Mouse (Mus musculus): ENCODE measurements around the gene Barx1. TPM values are rescaled to one million over a fixed set of nuclear protein-coding genes. Genes with fewer than 3 reads are reported as not detected.

Gene Barx1
- polyA plus RNA-seq, 1 experiment from 2014 or later = not detected

DNA sequence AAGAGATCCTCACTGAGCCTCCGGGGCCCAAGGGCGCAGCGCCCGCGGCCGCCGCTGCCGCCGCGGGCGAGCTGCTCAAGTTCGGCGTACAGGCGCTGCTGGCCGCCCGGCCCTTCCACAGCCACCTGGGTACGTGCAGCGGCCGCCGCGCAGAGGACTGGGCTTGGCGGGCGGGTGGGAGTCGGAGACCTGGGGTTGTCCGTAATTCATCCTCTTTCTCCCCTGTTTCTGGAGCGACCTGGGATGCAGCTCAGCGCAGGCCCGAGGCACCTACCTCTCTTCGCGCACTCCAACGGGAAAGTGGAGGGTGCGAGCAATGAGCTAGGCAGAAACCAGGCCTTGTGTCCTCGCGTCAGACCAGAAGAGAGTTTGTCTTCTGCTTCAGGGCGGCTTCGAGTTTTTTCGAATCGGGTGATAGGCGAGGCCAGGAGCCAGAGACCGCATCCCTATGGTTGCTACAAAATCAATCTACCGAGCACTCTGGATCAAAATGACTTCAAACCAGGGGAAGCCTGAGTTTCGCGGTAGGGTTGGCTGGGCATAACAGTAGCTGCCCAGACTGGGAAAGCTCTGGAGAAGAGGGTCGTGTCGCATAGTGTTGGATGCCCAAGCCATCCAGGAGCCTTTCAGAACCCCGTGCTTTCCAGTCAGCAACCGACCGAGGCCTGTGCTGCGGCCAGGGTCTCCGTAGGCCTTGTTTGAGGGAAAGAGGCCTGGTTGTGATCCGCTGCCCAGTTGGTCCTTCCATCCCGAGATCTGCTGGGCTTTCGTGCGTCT, 601 bp downstream of the Barx1 start:
- ATAC-seq (replicated peaks) = no peak
- peaks cover 33% of the 10 kb centered on the region for H3K4me1 ChIP-seq
- H3K27me3 ChIP-seq (replicated peaks) = peaks cover 84% of the 10 kb centered on the region
- no peaks in the 10 kb centered on the region for H3K9me3 ChIP-seq
- peak overlapping the region; percentile 32 for H3K4me3 ChIP-seq
- peak overlapping the region; percentile 55 for H3K4me2 ChIP-seq
- H3K36me3 ChIP-seq (replicated peaks) = no peaks in the 10 kb centered on the region
- WGBS = 2% methylated on average over 45 of the region's 54 CpGs
- no peak overlapping the region for H3K27ac ChIP-seq
- H3K9ac ChIP-seq = no peak overlapping the region

DNA sequence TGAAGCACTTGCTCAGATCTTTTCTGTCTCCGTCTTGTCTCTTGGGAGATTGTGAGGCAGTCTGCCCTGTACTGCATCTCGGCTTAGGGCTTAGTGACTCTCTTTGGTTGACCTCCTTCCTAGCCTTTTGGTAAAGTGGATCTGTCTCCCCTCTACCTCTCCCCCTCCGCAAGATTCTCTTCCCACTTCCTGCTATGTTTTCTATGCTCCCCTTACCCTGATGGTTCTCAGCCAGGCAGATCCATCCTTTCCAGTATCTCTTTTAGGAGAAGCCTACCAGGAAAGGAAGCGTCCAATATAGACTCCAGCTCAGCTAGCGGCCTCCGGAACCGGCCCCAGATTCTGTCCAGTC, 1.2 kb downstream of the Barx1 start:
- ATAC-seq (replicated peaks) = no peak
- H3K36me3 ChIP-seq (replicated peaks) = no peaks in the 10 kb centered on the region
- no peak overlapping the region for H3K4me3 ChIP-seq
- peaks cover 39% of the 10 kb centered on the region for H3K4me1 ChIP-seq
- H3K9ac ChIP-seq = no peak overlapping the region
- 9% methylated on average over 7 of the region's 7 CpGs for WGBS
- no peak overlapping the region for H3K27ac ChIP-seq
- peaks cover 85% of the 10 kb centered on the region for H3K27me3 ChIP-seq (replicated peaks)
- H3K4me2 ChIP-seq = no peak overlapping the region
- no peaks in the 10 kb centered on the region for H3K9me3 ChIP-seq

DNA sequence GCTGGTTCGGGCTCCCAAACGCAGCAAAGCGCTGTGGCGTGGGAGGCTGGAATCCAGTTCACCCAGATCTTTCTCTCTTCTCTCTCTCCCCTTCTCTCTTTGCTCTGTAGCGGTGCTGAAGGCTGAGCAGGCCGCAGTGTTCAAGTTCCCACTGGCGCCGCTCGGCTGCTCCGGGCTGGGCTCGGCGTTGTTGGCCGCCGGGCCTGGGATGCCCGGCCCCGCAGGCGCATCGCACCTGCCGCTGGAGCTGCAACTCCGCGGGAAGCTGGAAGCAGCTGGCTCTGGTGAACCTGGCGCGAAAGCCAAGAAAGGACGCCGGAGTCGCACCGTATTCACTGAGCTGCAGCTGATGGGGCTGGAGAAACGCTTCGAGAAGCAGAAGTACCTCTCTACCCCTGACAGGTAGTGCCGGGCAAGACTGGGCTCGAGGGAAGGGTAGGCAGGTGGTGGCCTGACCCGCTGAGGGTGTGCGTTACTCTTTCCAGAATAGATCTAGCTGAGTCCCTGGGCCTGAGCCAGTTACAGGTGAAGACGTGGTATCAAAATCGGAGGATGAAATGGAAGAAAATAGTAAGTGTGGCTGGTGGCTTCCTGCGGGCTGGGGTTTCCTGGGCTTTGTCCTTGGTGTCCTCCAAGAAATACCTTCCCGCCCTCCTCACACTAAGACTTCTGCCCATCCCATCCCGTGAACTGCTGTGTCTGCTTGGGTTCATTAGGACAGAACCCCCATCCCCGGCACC, 2.3 kb downstream of the Barx1 start:
- H3K4me1 ChIP-seq = peaks cover 38% of the 10 kb centered on the region
- H3K36me3 ChIP-seq (replicated peaks) = no peaks in the 10 kb centered on the region
- no peak for ATAC-seq (replicated peaks)
- peaks cover 91% of the 10 kb centered on the region for H3K27me3 ChIP-seq (replicated peaks)
- H3K9ac ChIP-seq = no peak overlapping the region
- no peaks in the 10 kb centered on the region for H3K9me3 ChIP-seq
- 0 out of 2 replicates have a peak overlapping the region, but pooled peaks have one; percentile 5 for H3K4me3 ChIP-seq
- no peak overlapping the region for H3K4me2 ChIP-seq
- WGBS = under 1% methylated on average over 39 of the region's 39 CpGs
- H3K27ac ChIP-seq = no peak overlapping the region

DNA sequence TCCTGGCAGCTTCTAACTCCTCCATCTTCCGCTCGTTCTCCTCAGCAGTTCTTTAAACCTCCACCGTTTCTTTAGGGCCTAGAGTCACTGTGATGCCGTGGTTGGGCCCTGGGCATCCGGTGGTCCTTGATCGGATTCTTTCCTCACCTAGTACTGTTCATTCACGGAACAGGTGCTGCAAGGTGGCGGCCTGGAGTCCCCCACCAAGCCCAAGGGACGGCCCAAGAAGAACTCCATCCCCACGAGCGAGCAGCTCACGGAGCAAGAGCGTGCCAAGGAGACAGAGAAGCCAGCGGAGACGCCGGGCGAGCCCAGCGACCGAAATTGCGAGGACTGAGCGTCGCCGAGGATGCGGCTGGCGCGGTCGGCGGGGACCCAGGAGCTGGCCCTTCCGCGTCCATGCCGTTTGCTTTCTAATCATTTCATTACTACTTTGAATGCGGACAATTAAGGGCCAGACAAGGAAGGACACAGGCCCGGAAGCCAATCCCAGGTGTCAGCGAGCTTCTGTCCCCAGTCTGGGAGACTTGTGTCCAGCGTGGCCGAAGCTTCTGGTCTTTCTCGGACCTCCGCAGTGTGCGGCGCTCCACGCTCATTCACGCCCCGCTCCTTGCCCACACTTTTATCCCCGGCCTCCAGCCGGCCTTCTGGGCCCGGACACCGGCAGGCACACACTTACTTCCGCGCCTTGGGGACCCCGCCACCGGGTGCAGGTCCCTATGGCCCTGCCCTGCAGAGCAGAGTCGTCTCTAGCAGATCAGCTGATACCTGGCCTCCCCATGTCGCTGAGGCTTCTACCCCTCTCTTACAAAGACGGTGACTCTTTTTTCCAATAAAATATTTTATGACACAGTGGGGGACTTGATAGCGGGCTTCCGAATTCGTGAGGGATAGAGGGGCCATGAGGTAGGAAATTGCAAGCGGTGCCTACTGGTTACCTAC, 3.1 kb downstream of the Barx1 start:
- no peak overlapping the region for H3K4me3 ChIP-seq
- peaks cover 91% of the 10 kb centered on the region for H3K27me3 ChIP-seq (replicated peaks)
- H3K4me1 ChIP-seq = peaks cover 36% of the 10 kb centered on the region
- H3K9me3 ChIP-seq = no peaks in the 10 kb centered on the region
- 1% methylated on average over 58 of the region's 58 CpGs for WGBS
- H3K4me2 ChIP-seq = no peak overlapping the region
- no peak overlapping the region for H3K27ac ChIP-seq
- H3K36me3 ChIP-seq (replicated peaks) = no peaks in the 10 kb centered on the region
- H3K9ac ChIP-seq = no peak overlapping the region
- ATAC-seq (replicated peaks) = no peak

GRCm38 (mm10) chr13:48667461-48667860, 4.7 kb downstream of the Barx1 start:
- 3% methylated on average over 4 of the region's 4 CpGs for WGBS
- H3K4me3 ChIP-seq = no peak overlapping the region
- no peak overlapping the region for H3K9ac ChIP-seq
- no peaks in the 10 kb centered on the region for H3K9me3 ChIP-seq
- H3K36me3 ChIP-seq (replicated peaks) = no peaks in the 10 kb centered on the region
- H3K4me2 ChIP-seq = no peak overlapping the region
- peaks cover 38% of the 10 kb centered on the region for H3K4me1 ChIP-seq
- no peak for ATAC-seq (replicated peaks)
- no peak overlapping the region for H3K27ac ChIP-seq
- H3K27me3 ChIP-seq (replicated peaks) = peaks cover 87% of the 10 kb centered on the region

GRCm38 (mm10) chr13:48668091-48668975, 5.5 kb downstream of the Barx1 start:
- ATAC-seq (replicated peaks) = no peak
- WGBS = under 1% methylated on average over 33 of the region's 33 CpGs
- H3K36me3 ChIP-seq (replicated peaks) = no peaks in the 10 kb centered on the region
- H3K4me3 ChIP-seq = peak overlapping the region; percentile 12; the same call in 1 of the 2 replicates
- H3K4me1 ChIP-seq = peaks cover 32% of the 10 kb centered on the region
- H3K9me3 ChIP-seq = no peaks in the 10 kb centered on the region
- H3K27ac ChIP-seq = no peak overlapping the region
- H3K4me2 ChIP-seq = peak overlapping the region; percentile 40
- H3K9ac ChIP-seq = no peak overlapping the region
- H3K27me3 ChIP-seq (replicated peaks) = peaks cover 88% of the 10 kb centered on the region

- H3K4me1 ChIP-seq = peaks cover 28% of the 10 kb centered on the region
- H3K27me3 ChIP-seq (replicated peaks) = peaks cover 88% of the 10 kb centered on the region
- H3K36me3 ChIP-seq (replicated peaks) = no peaks in the 10 kb centered on the region
- no peaks in the 10 kb centered on the region for H3K9me3 ChIP-seq
- WGBS = under 1% methylated on average over 34 of the region's 34 CpGs
- no peak overlapping the region for H3K9ac ChIP-seq
- ATAC-seq (replicated peaks) = no peak
- H3K4me3 ChIP-seq = peak overlapping the region; percentile 12; the same call in 1 of the 2 replicates
- H3K4me2 ChIP-seq = peak overlapping the region; percentile 40
- no peak overlapping the region for H3K27ac ChIP-seq
Observed at GRCm38 (mm10) chr13:48668976-48669534, 6.3 kb downstream of the Barx1 start.

DNA sequence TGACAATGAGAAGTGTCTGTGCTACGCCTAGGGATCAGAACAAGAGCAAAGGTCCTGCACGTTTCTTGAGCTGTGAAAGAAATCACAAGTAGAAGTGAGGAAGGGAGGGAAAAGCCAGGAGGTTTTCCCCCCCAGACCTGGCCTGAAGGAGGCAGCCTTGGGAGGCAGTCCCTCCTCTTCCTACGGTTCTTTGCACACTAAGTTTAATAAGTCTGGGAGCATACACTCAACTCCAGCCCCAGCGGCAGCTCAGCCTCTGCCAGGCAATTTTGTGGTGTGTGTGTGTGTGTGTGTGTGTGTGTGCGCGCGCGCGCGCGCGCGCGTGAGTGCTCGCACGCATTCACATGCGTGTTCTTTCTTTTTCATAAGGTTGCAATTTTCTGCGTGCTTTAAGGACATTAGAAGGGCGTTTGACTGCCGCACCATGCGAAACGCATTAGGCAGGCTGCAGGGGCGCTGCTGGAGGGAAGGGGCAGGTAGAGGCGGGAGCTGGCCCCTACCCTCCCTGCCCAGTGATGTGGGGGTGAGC, 9.6 kb downstream of the Barx1 start:
- H3K4me3 ChIP-seq = peak overlapping the region; percentile 8; the same call in 1 of the 2 replicates
- ATAC-seq (replicated peaks) = no peak
- peaks cover 67% of the 10 kb centered on the region for H3K27me3 ChIP-seq (replicated peaks)
- H3K9me3 ChIP-seq = no peaks in the 10 kb centered on the region
- WGBS = 2% methylated on average over 24 of the region's 24 CpGs
- H3K9ac ChIP-seq = no peak overlapping the region
- no peaks in the 10 kb centered on the region for H3K36me3 ChIP-seq (replicated peaks)
- peaks cover 16% of the 10 kb centered on the region for H3K4me1 ChIP-seq
- no peak overlapping the region for H3K27ac ChIP-seq
- peak overlapping the region; percentile 30 for H3K4me2 ChIP-seq

- H3K27ac ChIP-seq = no peak overlapping the region
- no peaks in the 10 kb centered on the region for H3K9me3 ChIP-seq
- no peaks in the 10 kb centered on the region for H3K36me3 ChIP-seq (replicated peaks)
- peaks cover 46% of the 10 kb centered on the region for H3K27me3 ChIP-seq (replicated peaks)
- H3K9ac ChIP-seq = no peak overlapping the region
- H3K4me1 ChIP-seq = peaks cover 5% of the 10 kb centered on the region; the same call in 1 of the 2 replicates
- no peak overlapping the region for H3K4me3 ChIP-seq
- H3K4me2 ChIP-seq = no peak overlapping the region
- 81% methylated on average over 5 of the region's 5 CpGs for WGBS
- no peak for ATAC-seq (replicated peaks)
Observed at GRCm38 (mm10) chr13:48674609-48675008, 11.8 kb downstream of the Barx1 start.

GRCm38 (mm10) chr13:48679351-48679750, 16.6 kb downstream of the Barx1 start:
- Histone ChIP-seq H3K36me3 (replicated peaks) (no peaks in the 10 kb centered on the region), H3K4me3 (no peak overlapping the region), H3K9me3 (no peaks in the 10 kb centered on the region), H3K9ac (no peak overlapping the region), H3K27me3 (replicated peaks) (peaks cover 3% of the 10 kb centered on the region), H3K27ac (no peak overlapping the region), H3K4me2 (no peak overlapping the region), H3K4me1 (no peaks in the 10 kb centered on the region)
- no peak for ATAC-seq (replicated peaks)
- 36% methylated on average over 1 of the region's 1 CpGs for WGBS

DNA sequence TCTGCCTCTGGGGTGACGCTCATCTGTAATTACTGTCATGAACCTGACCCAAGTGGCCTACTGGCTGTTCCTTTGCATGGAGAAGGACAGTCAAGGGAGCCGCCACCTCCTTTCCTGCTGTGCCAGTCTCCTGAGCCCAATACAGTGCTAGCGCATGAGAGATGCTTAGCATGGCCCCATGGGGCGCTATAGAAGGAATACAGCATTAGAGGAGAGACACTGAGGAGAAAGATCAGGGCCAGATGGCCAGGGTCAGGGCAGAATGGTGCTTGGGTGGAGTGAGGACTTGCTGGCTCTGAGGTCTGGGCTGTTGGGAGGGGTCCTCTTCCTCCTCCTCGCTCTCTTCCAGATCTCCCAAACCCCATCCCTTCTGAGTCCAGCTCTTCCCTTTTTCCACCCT, 23.9 kb downstream of the Barx1 start:
- Histone ChIP-seq H3K4me2 (no peak overlapping the region), H3K27me3 (replicated peaks) (no peaks in the 10 kb centered on the region), H3K27ac (no peak overlapping the region), H3K4me3 (no peak overlapping the region), H3K9ac (no peak overlapping the region), H3K36me3 (replicated peaks) (no peaks in the 10 kb centered on the region), H3K9me3 (no peaks in the 10 kb centered on the region), H3K4me1 (no peaks in the 10 kb centered on the region)
- 40% methylated on average over 5 of the region's 5 CpGs for WGBS
- ATAC-seq (replicated peaks) = no peak

All from midbrain, embryonic 15.5 days (tissue).